Mouse (Mus musculus): ENCODE results near the gene Tbc1d22b.
"Not testable (repeated sequence)": the region's sequence is repeated elsewhere in the genome, so short reads cannot be mapped to it uniquely, and the experiment has no call there.

Tbc1d22b gene

GRCm38 (mm10) chr17:29549543-29550428 lies at the start of gene Tbc1d22b, which contains the start of gene Gm17657:
Gene Tbc1d22b, plus strand, starts transcription at chr17:29549785.
Gene Gm17657, minus strand, starts transcription at chr17:29549638.
- peak; percentile 95 to 96 for DNase-seq

- no peak for DNase-seq
Measured at GRCm38 (mm10) chr17:29500243-29500740, 49.3 kb upstream of the Tbc1d22b start.

GRCm38 (mm10) chr17:29500802-29501469 lies 48.6 kb upstream of the Tbc1d22b start:
- DNase-seq = no peak

- no peak for DNase-seq
Measured at GRCm38 (mm10) chr17:29502005-29502668, 47.4 kb upstream of the Tbc1d22b start.

GRCm38 (mm10) chr17:29502669-29503665 lies 46.6 kb upstream of the Tbc1d22b start:
- no peak for DNase-seq

- DNase-seq = no peak
Measured at GRCm38 (mm10) chr17:29503700-29504099, 45.9 kb upstream of the Tbc1d22b start.

GRCm38 (mm10) chr17:29508927-29509608 lies 40.5 kb upstream of the Tbc1d22b start:
- DNase-seq = no peak

GRCm38 (mm10) chr17:29510691-29511090 lies 38.9 kb upstream of the Tbc1d22b start:
- no peak for DNase-seq

GRCm38 (mm10) chr17:29513044-29513730 lies 36.4 kb upstream of the Tbc1d22b start:
- peak; percentile 82 to 85 for DNase-seq

DNA sequence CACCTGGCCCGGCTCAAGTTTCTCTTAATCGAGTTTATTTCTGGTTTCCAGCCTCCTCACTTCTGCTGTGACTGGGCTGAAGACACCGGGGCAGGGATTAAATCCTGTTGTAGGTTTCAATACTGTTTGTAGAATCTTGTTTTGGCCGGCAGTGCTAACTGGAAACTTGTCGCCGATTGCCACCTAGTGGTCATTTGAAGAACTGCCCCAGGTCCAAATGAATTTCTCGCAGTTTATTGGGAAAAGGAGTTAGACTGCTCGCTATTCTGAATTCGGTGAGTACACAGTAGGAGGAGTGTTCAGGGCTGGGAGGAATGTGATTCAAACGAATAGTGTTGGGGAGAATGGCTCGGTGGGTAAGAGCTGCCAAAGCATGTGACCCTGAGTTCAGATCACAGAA lies 35.1 kb upstream of the Tbc1d22b start:
- peak; percentile 67 to 86 for DNase-seq

- DNase-seq = not testable (repeated sequence)
Measured at GRCm38 (mm10) chr17:29518665-29519064, 30.9 kb upstream of the Tbc1d22b start.

DNA sequence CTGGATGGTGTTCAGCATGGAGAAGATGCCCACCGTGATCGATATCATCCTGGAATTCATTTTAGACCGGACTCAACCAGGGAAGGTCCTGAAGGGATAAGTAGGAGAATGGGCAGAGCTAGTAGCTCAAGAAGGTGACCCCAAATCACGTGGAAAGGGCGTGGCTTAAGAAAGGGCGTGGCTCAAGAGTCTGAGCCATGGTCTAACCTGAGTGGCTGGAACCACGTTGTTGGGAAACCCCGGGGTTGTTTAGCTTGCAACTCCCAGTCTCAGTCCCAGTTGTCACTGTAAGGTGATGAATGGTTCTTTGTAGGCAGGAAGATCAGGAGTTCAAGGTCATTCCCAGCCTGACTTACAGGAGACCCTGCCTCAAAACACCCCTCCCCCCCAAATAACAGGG lies 29.9 kb upstream of the Tbc1d22b start:
- no peak for DNase-seq

DNA sequence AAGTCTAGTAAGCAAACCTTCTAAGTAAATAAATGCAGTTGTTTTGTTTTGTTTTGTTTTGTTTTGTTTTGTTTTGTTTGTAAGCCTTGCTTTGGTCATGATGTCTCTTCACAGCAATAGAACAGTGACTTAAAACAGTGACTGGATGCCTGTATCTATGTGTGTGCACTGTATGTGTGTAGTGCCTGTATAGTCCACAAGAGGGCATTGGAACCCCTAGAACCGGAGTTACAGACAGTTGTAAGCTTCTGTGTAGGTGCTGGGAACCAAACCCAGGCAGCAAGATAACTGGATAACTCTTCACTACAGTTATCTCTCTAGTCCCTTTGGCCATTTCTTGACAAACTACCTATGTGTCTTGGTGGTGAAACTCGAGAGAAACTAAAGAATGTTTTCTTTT lies 24.0 kb upstream of the Tbc1d22b start:
- no peak for DNase-seq

GRCm38 (mm10) chr17:29528568-29529187 lies 20.9 kb upstream of the Tbc1d22b start:
- peak in 1 of 2 experiments; percentile 42 for DNase-seq

DNA sequence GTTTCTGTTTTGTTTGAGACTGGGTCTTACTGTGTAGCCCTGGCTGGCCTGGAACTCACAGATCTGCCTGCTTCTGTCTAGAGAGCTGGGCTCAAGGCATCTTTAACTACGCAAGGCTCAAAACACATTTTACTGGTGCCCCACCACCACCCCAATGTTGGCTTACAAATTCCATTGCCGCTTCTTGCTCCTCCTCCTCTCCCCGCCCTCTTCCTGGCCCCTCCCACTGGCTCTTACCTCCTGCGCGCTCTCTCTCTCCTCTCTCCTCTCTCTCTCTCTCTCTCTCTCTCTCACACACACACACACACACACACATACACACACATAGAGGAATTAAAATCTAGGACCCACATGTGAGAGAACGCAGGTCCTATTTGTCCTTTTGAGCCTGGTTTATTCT lies 19.1 kb upstream of the Tbc1d22b start:
- no peak for DNase-seq

DNA sequence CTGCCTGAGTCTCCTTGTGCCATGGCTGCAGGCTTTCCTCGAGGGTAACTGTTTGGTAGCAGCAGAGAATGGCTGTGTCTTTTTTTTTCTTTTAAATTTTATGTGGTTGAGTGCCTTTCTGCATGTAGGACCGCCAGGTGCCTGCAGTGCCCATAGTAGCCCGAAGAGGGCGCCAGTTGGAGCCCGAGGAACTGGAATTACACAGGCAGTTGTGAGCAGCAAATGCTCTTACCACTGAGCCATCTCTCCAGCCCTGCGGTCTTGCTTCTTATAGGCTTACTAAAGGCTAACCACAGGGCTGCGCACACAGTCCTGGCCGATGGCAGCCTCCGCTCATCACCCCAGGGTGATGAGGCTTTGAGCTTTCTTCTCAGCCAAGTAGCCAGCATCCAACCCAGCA lies 18.3 kb upstream of the Tbc1d22b start:
- no peak for DNase-seq

DNA sequence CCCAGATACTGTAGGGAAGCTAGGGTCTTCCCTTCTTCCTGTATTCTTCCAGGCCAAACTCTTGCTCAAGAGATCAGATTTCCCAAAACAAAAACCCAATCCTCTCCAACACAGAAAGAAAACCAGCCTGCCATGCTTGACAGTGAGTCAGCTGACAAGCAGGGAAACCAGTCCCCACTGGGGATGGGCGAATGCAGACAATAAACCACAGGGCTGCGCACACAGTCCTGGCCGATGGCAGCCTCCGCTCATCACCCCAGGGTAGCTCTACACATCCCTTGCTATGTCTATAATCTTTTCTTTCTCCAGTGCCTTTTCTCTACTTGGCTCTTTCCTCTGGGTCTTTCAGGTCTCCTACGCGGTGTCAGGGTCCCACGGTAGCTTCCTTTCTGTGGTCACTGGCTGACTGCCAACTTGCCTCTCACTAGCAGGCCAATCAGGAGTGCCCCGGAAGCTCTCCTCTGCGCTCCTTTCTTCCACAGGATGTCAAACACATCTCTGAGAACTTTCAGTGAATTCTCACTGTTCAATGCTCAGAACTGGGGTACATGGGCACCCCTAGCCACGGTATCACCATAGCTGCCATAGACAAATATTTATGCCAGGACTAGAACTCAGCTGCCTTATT lies 17.7 kb upstream of the Tbc1d22b start:
- DNase-seq = no peak

DNA sequence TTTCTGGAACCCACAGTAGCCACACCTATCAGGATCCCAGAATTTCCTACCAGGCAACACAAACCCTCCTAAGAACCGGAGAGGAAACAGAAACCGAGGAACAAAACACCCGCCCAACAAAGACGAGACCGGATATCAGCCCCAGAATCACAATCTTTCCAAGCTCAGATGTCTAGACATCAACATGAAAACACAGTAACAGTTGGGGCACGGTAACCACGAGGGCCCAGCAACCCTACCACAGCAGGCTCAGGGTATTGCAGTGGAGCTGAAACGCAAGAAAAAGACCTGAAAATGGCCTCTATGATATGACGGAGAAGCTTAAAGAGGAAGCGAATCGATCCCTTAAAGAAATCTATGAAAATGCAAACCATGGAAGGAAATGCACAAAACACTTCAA lies 15.7 kb upstream of the Tbc1d22b start:
- no peak for DNase-seq

DNA sequence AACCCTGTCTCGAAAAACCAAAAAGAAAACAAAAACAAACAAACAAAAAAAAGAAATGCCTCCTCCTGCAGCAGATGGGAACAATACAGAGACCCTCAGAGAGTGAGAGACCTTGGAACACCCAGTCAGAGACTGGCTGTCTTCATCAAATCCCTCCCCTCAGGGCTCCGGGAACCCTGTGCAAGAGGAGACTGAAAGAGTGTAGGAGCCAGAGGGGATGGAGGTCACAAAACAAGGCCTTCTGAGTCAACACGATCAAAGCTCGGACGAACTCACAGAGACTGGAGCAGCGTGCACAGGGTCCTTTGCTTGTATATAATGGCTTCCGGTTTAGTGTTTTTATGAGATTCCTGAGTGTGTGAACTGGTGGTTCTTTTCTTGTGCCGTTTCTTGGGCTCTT lies 9.2 kb upstream of the Tbc1d22b start:
- no peak for DNase-seq

DNA sequence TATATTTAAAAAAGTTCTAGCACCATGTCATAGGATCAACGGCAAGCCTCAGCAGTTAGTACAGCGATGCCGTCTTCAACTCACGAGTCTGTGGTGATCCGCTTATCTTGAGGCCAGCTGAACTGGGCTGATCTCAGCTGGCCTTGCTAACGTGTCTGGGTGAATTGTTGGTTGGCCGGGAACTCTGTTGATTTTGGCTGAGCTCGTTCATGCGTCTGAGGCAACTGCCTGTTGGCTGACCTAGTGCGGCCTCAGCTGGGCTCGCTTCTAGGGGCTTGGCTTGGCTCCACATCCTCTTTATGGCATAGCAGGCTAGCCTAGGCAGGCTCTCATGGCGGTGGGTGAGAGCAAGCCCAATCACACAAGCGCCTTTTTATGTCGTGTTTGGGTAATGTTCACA lies 8.2 kb upstream of the Tbc1d22b start:
- DNase-seq = peak; percentile 76 to 89
